Mouse (Mus musculus): ENCODE data around the gene Myo1d.

Gene Myo1d

DNA sequence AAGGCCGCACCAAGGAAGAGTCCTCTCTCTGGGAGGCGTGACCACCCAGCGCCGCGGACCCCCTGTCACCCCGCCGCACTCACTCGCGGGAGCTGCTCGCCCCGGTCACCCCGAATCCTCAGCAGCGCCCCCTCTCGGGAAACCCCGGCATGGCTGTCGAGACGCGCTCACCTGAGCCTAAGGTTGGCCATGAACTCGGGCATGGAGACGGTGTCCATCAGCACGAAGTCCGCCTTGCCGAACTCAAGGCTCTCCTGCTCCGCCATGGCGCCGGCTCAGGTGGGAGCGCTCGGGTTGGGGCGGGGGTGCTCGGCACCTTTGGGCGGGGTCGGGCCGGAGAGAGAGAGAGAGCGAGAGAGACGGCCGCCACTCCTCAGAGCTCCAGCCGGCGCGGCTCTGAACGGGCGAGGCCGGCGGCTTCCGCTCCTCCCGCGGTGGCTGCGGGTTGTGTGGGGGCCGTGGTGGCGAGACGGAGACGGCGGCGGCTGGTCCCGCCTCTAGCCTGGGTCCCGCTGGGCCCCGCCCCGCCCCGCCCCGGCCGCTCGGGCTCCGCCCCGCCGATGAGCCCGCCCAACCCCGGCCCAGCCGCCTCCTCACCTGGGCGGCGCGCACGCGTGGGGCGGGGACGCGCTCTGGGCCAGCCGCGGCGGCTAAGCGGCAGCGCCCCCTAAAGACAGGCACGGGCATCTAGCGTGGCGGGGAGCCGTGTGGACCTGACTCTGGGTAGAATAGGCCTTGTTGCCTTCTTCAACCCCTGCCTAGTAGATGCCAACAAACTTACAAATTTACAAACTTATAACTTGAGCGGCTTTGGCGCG lies at the start of gene Myo1d:
Gene Myo1d, minus strand, starts transcription at position 499 of the 818 bp plus-strand sequence.
- no peak for DNase-seq (ENCODE audit: extremely low read depth, low read depth)

DNA sequence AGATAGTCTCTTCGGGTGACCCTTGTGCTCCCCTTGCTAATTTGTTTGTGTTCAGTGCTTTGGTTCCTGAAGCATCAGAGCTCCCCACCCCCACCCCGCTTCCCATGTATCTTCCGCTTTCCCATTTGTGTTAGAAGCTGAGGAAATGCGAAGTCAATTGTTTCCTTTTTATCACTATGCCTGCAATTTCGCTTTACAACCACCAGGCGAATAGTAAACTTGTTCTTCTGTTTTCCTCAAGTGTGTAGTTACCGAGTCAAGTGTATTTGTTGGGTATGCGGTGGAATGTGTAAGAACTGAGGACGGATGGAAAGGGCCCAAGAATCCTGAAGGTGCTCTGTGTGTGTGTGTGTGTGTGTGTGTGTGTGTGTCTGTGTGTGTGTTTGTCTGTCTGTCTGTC lies 42.0 kb upstream of the Myo1d start:
- DNase-seq (ENCODE audit: extremely low read depth, low read depth), result peak; percentile 36

DNA sequence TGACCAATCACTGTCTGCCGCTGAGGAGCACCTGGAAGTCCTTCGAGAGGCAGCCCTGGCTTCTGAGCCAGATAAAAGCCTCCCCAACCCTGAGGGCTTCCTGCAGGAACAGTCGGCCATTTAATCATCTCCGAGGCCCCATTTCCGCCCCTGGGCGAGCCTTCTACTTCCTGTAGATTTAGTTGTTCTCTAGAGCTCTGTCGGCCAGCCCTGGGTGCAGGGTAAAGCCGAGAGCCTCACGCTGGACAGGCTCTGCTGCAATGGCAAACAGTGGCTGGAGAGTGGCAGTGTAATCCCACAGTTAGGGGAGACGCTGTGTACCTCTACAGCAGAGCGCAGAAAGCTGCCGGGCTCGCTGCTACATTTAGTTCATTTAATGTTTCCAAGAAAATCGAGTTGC lies 41.5 kb upstream of the Myo1d start:
- no peak for DNase-seq (ENCODE audit: extremely low read depth, low read depth)

DNA sequence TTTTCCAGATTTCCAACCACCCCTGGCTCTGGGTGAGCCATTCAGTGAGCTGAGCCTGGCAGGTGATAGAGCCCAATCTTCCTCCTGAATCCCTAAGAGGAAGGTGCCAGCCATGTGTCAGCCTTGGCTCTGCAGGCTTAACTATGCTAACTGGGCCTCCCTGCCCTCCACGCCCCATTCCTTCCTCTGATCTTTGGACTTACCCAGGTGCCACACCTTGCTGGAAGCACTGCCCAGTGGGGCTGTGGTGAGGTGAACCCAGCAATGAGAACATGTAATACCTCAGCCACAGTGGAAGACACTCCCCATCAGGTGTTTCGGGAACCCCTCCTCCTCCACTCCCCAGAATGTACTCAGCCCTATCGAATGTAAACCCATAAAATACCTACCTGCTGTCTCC lies 40.3 kb upstream of the Myo1d start:
- DNase-seq (ENCODE audit: extremely low read depth, low read depth), result no peak

DNA sequence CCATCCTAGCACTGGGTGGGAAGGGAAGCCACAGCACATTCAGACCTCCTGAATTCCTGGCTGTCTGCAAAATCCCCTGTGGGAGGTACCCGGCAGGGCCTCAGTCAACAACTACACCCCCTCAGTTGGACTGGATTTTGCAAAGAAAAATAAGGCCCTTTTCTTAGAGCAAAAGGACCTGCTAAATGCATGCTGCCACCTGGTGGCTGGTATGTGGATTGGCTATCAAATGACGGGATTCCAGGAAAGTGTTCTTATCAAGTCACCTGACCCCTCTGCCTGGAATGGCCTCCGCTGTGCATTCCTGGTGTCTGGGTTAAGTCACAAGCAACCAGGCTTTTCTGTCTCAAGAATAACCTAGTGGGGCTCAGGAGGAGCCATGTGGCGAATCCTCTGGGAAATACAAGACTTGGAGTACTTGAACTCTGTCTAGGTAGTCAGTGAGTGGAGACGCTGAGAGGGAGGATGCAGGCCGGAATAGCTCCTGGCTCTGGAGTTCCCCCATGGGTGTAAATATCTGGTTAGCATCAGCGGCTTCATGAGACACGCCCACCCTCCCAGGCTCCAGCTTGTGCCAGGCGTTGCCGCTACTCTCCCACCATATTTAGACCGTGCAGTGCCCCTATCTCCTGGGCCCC lies 38.4 kb upstream of the Myo1d start:
- peak; percentile 66 for DNase-seq (ENCODE audit: extremely low read depth, low read depth)

DNA sequence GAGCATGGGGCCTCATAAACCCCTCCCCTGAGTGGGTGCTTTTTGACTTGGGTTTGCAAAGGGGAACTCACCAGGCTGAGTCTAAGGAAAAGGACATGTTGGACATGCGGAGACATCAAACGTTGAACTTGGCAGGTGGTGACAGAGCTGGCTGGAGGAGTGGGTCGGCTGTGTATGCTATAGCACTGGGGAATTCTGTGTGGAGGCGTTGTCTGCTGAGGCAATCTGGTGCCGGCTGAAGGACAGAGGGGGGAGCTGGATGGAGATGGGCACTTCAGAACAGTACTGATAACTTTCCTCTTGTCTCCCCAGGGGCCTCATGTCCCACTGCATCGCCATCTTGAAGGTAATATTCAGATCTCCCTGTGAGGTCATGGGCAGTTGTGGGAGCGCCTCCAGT lies 35.5 kb upstream of the Myo1d start:
- no peak for DNase-seq (ENCODE audit: extremely low read depth, low read depth)

DNA sequence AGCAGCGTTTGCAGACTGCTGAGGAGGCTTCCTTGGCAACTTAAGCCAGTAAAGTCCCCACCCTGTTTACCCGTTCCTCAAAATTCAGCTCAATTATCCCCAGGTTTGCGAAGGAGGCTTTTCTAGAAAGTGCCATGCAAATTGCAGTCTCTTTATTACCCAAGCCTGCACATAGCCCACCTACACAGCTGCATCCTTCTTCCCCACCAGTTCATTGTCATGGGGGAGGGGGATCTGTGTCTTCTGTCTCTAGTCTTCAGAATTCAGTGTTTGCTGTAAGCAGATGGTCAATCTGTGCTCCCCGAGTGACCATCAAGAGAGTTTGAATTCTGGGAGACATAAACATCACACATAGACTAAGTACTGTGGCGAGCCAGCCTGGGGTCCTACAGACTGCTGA lies 31.3 kb upstream of the Myo1d start:
- DNase-seq (ENCODE audit: extremely low read depth, low read depth), result no peak

DNA sequence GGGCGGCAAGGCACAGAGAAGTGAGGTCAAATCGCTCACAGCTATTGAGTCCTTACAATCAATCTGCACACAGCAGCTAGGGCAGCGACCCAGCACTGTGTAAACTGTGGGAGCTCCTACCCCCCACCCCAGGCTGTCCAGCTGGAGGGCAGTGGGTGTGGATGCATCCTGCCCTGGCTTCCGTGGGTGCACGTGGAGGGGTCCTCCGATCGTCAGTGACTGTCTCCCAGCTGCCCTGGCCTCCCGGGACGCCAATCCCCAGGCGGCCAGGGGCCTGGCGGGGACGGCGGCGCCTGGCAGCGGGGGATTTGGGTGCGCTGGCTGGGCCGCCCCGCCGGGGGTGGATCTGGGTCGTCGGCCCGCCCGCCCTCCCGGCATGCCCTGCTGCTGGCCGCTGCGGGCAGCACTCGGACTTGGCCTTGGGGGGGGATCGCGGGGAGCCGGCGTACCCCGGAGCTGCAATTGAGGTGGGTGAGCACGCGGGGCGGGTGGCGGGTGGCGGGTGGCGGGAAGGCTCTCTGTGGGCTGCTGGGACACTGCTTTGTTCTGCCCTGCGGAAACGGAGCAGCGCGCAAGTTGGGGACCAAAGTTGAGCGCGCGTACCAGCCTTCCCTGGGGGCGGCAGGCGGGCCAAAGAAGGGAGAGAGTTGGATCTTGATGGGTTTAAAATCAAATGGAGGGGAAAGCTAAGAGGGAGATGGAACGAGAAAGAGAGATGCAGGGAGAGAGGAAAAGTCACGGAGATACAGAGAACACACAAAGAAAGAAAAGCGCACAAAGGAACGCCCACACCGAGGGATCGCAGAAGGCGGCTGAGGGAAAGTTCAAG lies 30.4 kb upstream of the Myo1d start, which contains the start of gene Tmem98:
Gene Tmem98, plus strand, starts transcription at position 183 of the 829 bp plus-strand sequence.
- DNase-seq (ENCODE audit: extremely low read depth, low read depth), result no peak

DNA sequence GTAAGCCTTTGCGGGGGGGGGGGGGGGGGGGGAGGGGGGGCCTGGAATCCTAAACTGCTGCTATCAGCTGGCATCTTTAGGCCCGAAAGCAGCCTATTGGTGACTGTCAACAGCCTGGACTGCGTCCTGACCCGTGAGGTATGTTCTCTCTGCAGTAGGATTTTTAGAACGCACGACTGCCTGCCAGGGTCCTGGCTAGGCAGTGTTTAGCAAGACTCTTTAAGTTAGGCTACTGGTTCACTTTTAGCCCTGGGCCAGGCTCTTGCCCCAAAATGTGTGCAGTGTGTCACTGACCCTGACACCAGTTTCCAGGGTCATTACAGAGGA lies 29.8 kb upstream of the Myo1d start:
- DNase-seq (ENCODE audit: extremely low read depth, low read depth), result no peak

DNA sequence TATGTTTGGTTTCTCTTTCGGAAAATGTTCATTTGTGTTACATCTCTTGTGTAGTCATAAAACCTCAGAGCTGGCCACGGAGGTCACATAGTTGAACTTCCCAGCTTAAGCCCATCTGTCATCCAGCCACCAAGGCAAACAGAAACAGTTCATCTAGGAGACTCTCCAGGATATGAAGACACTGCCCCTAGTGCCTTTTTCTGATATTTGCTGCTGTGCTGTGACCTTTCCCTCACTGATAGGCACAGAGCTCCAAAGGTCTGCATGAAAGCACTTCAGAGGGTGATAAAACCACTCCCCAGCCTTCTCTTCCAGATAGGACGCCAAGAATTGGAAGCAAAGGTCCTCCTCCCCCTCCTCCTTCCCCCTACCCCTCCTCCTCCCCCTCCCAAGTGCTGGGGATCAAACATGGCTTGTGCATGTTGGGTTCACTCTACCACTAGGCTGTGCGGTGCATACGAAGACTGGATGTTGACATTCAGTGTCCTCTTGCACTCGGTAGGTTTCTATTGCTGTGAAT lies 28.8 kb upstream of the Myo1d start:
- DNase-seq (ENCODE audit: extremely low read depth, low read depth), result no peak

DNA sequence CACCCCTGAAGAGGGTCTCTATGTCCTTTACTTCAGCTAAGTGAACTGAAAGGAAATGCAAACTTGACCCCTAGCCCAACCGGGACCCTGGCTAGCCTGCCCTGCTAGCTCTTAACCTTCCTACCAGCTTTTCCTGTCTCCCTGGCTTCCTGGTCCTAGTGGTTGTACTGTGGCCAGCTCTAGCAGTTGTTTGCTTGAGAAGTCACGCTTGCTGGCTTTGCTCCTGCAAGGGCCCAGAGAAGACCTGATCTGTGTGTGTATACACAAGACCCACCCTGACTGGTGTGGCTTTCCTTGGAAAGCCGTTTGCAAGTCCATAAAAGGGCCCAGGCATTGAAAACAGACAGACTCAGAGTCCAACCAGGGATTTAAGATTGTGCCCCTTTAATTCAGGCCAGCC lies 22.9 kb upstream of the Myo1d start:
- DNase-seq (ENCODE audit: extremely low read depth, low read depth), result no peak

DNA sequence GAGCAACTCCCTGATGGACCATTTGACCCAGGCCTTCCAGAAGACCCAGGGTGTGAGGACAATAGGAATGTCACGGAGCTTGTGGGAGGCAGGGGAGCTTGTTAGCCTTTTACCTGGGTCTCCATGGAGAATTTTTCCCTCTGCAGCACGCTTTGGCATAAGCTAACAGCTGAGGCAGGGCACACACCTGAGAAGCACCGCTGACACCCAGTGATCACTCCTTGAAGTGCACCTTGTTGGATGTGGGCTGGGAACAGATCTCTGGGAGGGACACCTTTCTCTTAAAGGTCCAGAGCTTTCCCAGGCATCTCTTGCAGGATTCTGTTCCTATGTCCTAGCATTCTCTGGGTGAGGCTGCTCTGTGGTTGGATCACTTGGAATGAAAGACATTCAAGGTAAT lies 20.2 kb upstream of the Myo1d start:
- no peak for DNase-seq (ENCODE audit: extremely low read depth, low read depth)

DNA sequence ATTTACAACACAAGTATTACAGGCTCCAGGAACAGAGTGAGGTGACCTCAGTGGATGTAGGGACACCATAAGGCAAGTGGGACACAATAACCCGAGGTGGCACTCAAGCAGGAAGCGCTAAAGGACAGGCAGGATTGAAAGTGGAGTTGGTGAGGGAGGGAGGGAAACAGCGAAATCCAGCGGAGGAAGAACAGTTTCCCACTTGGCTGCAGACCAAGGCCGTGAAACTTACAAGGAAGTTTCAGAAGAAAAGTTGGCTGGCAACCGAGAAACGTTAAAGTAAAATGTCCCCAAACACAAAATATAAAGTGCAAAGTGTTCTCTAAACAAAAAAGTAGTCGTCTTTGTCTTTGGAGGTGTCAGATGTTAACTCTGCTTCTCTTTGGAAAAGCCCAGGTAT lies 15.6 kb upstream of the Myo1d start:
- no peak for DNase-seq (ENCODE audit: extremely low read depth, low read depth)

DNA sequence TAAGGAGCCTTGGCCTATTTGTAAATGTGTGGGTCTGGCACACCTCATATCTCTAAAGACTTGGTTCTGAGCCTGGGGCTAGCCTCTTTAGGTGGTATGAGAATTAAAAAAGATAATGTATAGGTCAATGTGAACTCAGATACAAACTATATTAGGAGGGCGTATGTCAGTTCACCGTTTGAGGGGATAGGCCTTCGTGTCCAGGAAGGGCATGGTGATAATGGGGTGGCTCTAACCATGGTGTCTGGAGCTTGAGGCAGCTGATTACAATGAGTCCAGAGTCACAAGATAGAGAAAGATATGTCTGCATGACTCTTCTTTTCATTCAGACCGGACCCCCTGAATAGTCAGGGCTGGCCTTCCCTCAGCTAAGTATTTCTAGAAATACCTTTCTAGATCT lies 14.5 kb upstream of the Myo1d start:
- no peak for DNase-seq (ENCODE audit: extremely low read depth, low read depth)

DNA sequence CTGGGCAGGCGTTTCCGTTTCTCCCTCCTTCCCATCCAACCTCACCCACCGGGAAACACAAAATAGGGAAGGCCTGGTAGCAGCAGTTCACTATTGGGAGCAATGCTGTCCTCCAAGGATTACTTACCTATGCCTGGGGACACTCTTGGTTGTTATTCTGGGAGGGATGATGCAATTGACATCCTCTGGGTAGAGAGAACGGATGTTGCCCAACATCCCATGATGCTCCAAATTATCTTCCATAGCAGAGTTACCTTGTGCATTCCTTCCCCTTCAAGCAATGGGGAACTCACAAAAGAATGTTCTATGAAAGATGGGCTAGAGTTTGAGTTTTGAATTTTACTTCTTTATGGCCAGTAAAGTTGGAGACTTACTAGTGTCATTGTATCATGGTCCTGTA lies 13.6 kb upstream of the Myo1d start:
- DNase-seq (ENCODE audit: extremely low read depth, low read depth), result no peak

DNA sequence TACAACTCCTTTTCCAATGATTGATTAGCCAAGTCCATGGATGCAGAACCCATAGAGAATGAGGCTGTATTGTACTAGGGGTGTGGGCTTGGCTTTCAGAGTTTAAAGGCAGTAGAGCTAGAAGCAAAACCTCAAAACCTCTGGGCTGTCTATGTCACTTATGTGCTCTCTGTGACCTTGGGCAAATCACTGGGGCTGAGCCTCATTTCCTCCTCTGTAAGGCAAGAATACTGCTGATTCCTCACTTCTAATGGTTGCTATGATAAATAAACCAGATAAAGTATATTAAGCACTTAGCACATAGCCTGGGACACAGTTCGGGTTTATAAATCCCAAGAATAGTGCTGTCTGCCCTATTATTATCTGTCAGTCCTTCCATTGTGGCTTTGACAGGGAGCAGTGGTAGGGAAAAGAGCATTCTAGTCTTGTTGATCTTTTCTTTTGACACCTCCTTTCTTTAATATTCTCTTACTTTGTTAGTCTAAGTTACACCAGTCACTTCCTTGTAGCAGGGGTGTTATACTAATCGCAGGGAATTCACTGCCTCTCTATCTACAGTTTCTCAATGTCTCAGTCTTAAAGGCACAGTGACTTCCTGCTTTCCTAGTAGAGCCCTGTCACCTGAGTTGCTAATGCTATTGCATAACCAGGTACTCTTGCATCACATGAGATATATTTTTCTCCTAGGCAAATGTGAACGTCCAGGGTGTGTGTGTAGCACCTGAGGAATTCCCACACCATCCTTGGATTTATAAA lies 12.0 kb upstream of the Myo1d start:
- peak; percentile 40 for DNase-seq (ENCODE audit: extremely low read depth, low read depth)

DNA sequence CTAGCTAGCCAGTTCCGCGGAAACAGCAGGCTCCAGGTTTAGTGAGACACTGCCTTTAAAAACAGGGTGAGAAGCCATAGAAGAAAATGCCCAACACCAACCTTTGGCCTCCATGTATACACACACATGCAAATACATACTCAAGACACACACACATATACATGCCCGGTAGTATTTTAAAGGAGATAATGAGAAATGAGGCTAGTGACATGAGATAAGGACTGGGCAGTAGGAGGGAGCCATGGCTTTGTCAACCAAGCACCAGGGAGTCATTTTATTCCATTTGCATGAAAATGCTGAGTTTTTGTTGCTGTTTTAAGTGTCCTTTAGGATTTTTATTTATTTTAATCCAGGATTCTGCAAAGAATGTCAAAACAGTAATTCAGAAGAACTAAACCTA lies 10.6 kb upstream of the Myo1d start:
- no peak for DNase-seq (ENCODE audit: extremely low read depth, low read depth)

DNA sequence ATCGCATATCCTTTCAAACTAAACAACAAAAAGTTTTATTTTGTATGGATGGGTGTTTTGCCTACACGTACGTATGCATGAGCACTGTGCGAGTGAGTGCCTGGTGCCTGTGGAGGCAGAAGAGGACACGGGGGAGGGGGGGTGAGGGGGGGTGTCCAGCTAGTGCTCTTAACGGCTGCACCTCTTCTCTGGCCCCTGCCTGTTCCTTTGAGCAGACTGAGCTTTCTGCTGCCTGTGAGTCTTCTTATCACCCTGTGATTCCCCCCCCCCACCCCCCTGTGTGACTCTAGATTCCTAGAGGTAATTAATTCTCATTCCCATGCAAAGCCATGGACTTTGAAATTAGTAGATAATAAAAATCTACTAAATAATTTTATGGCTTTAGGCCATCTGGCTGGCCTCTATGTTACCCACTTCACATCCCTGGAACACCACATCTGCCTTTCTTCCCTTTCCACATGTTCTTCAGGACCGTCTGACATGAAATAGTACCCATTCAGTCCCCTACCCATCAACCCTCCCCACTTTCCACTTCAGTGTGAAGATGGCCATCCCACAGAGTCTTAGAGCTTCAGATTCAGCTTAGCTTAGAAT lies 9.9 kb upstream of the Myo1d start:
- DNase-seq (ENCODE audit: extremely low read depth, low read depth), result no peak

DNA sequence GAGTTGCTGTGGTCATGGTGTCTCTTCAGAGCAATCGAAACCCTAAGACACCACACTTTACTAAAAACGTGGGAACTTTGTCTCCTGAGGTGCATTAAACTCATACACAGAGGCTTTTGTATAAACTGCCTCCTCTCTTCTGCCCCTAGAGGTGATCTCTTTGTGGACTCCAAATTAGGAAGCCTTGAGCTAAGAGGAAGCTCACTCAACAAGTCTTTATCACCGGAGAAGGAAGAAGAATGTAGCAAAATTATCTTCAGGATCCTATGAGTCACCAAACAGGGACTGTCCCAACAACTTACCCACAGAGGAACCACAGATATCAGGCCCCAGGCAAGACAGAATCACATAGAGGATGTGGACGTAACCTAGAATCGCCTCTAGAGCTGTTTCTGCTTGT lies 5.8 kb upstream of the Myo1d start:
- peak; percentile 98 for DNase-seq (ENCODE audit: extremely low read depth, low read depth)

DNA sequence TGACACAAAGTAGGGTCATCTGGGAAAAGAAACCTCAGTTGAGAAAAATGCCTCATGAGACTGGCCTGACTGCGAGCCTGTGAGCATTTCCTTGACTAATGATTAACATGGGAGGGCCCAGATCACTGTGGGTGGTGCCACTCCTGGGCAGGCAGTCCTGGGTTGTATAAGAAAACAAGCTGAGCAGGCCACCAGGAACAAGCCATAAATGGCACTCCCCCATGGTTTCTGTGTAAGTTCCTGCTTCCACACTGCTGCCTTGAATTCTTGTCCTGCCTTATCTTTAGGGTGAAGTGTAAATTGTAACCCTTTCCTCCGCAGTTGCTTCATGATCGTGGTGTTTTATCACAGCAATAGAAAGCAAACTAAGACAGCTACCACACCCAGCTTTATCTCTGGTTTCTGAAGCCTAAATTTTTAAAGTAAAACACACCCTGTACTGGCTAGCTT lies 4.5 kb upstream of the Myo1d start:
- peak; percentile 97 for DNase-seq (ENCODE audit: extremely low read depth, low read depth)

DNA sequence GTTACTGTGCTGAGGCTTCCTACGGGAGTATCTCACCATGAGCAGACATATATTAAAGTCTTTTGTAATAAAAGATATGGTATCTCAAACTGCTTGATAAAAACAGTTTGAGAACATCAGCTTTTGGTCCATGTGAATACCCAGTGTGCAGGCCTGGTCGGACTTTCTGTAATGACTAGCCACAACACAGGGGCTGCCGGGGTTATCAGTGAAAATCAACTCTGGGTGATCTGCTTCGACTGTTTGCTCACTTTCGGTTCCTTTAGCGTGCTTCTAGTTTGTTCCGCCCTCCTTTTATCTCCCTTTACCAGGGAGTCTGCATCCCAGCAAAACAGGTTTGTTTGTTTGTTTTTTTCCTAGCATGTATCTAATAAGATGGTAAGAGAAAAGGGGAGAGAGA lies 3.6 kb upstream of the Myo1d start:
- DNase-seq (ENCODE audit: extremely low read depth, low read depth), result no peak

Measured in MEL-GATA-1-ER (cell line).